Mouse (Mus musculus) naive thymus-derived CD4-positive, alpha-beta T cell, adult 5 months (primary cell): ENCODE data around the gene Sprr2e. TPM values are rescaled to one million over a fixed set of nuclear protein-coding genes. Genes with fewer than 3 reads are reported as not detected.

Experiments used
- polyA plus RNA-seq: library from polyadenylated mRNA; unstranded; fragments of 100-300 nt; shearing (Covaris generic); gene quantifications from one replicate; pipeline ENCODE4 v1.2.1, GENCODE M21; 2017

Gene Sprr2e
- polyA plus RNA-seq = not detected

DNA sequence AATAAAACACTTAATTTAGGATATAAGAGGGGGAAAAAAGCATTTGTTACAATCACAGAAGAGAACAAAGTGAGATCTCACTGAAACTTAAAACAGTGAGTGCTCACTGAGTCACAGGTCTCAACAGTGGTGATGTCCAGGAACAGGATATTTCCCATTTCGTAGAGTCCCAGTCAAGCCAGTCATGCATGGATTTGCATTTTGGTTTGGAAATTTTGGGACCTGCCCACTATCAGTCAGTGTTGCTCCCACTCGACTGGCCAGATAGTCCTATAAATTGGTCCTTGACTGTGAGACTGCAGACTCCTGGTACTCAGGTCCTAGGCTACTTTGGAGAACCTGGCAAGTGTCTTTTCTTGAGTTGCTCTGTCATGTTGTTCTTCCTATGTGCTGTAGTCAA, at the start of gene Sprr2e:
Gene Sprr2e, plus strand, starts transcription at position 301 of the 400 bp plus-strand sequence.

GRCm38 (mm10) chr3:92316320-92316719, 35.6 kb upstream of the Sprr2e start, which contains the start of gene Sprr2b:
Sprr2b (plus strand) TSS chr3:92316620.

GRCm38 (mm10) chr3:92338840-92339239, 13.1 kb upstream of the Sprr2e start, which contains the start of gene Sprr2d:
Sprr2d (plus strand) TSS chr3:92339140.

DNA sequence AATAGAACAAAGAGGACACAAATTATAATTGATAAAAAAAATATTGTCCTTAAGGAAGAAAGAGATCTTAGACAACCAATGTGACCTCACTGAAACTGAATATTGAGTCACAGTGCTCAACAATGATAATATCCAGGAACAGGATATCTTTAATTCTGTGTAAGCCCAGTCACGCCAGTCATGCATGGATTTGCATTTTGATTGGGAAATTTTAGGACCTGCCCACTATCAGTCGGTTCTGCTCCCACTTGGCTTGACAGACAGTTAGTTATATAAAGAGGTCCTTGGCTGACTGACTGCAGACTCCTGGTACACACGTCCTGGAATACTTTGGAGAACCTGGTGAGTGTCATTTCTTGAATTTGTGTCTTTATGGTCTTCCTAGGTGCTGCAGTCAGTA, 12.9 kb downstream of the Sprr2e start, which contains the start of gene Sprr2f:
Gene Sprr2f, plus strand, starts transcription at position 301 of the 400 bp plus-strand sequence.

DNA sequence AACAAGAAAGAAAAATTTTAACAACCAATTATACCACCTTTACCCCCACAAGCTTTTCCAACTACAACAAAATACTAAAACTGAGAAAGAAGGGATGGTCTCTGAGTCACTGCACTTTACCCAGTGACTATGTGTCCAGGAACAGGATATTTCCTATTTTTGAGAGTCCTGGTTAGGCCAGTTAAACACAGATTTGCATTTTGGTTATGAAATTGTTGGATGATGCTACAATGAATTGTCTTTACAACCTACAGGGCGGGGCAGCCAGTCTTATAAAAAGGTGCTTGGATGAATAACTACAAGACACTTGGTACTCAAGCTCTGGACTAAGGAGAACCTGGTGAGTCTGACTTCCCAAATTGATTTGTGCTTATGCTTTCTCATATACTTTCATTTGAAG, 33.4 kb downstream of the Sprr2e start, which contains the start of gene Sprr2h:
Gene Sprr2h, plus strand, starts transcription at position 301 of the 400 bp plus-strand sequence.

Other genes with a start within 250 kb of the Sprr2e start
- gene Prr9, start 228.2 kb upstream of the Sprr2e start, polyA plus RNA-seq = not detected
- not detected for gene Lelp1, start 209.4 kb upstream of the Sprr2e start, polyA plus RNA-seq
- not detected for gene Sprr2a1, start 136.3 kb upstream of the Sprr2e start, polyA plus RNA-seq
- gene Sprr2a2, start 136.2 kb upstream of the Sprr2e start, polyA plus RNA-seq = not detected
- not detected for gene Sprr2a3, start 66.7 kb upstream of the Sprr2e start, polyA plus RNA-seq
- gene Sprr2b, start 35.5 kb upstream of the Sprr2e start, polyA plus RNA-seq = not detected
- gene Sprr2d, start 13.0 kb upstream of the Sprr2e start, polyA plus RNA-seq = not detected
- not detected for gene Sprr2f, start 13.0 kb downstream of the Sprr2e start, polyA plus RNA-seq
- not detected for gene Sprr2h, start 33.5 kb downstream of the Sprr2e start, polyA plus RNA-seq
- not detected for gene Sprr2i, start 55.8 kb downstream of the Sprr2e start, polyA plus RNA-seq
- gene Sprr2j-ps, start 65.9 kb downstream of the Sprr2e start, polyA plus RNA-seq = not detected
- 14.5 TPM for gene Gm9774, start 77.3 kb downstream of the Sprr2e start, polyA plus RNA-seq
- gene Sprr2k, start 80.4 kb downstream of the Sprr2e start, polyA plus RNA-seq = not detected
- gene Sprr1b, start 86.6 kb downstream of the Sprr2e start, polyA plus RNA-seq = not detected
- gene Sprr3, start 106.6 kb downstream of the Sprr2e start, polyA plus RNA-seq = not detected
- gene Sprr1a, start 133.8 kb downstream of the Sprr2e start, polyA plus RNA-seq = not detected
- gene Sprr4, start 148.3 kb downstream of the Sprr2e start, polyA plus RNA-seq = not detected
- not detected for gene 2310046K23Rik, start 182.4 kb downstream of the Sprr2e start, polyA plus RNA-seq
- not detected for gene Ivl, start 221.6 kb downstream of the Sprr2e start, polyA plus RNA-seq
- not detected for gene Smcp, start 236.9 kb downstream of the Sprr2e start, polyA plus RNA-seq